Mouse (Mus musculus): Measurements from ENCODE around the gene Baiap3.

DNA sequence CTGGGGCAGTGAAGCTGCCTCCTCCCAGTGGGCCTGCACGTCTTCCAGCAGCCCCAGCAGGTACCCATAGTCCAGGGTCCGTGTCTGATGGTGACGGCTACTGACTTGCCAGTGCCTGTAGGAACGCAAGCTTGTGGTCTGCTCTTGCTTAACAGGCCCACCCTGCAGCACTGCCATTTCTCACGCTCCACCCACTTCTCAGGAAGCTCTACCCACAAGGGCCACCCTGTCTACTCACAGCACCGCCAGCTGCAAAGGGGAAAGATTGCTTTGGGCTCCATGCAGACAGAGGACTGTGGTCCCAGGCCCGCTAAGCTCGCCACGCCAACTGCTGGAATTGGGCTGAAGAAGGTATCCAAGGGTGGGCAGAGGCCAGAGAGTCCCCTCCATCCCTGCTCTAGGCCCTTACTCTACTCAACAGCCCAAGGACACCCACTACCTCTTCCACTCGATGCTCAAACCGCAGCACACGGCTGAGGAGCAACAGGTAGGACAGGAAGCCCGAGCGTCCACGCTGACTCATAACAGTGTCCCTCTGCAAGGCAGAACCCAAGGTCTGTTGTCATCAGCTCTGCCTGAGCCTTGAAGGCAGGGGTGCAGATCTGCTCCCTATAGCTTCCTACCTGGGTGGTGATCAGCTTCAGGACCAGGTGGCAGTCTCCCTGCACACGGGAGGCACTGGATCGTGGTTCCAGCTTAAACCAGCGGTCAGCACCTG is 8.0 kb downstream of the Baiap3 start:
- TF ChIP-seq CTCF (conservative IDR thresholded peaks at IDR 0.05; ENCODE audit: low read length) (no peak), POU5F1 (IDR thresholded peaks at IDR 0.05; ENCODE audit: borderline replicate concordance, low read length) (no peak)
